Mouse (Mus musculus) forebrain, embryonic 10.5 days (tissue): Measurements from ENCODE around the gene Gm867. TPM values are rescaled to one million over a fixed set of nuclear protein-coding genes. Genes with fewer than 3 reads are reported as not detected.
A peak's percentile ranks its signal among the peaks of the same experiment; 100 is the strongest.

Source experiments
- DNase-seq: peaks from one replicate; pipeline ENCODE4 v3.0.0-alpha.2; 2017; ENCODE audit warnings: low spot score; ENCODE audit errors: extremely low spot score
- H3K27ac ChIP-seq: fragments of 300-500 bp; sonication (generic); 2 replicates; pipeline ENCODE4 v1.5.1; 2016; ENCODE audit warnings: mild to moderate bottlenecking
- H3K27me3 ChIP-seq: fragments of 300-500 bp; sonication (generic); 2 replicates; pipeline ENCODE4 v1.6.1; 2016; ENCODE audit warnings: mild to moderate bottlenecking; ENCODE audit not compliant: poor library complexity, severe bottlenecking
- H3K36me3 ChIP-seq: fragments of 300-500 bp; sonication (generic); replicated peaks from 2 replicates; pipeline ENCODE4 v1.6.1; 2016; ENCODE audit warnings: mild to moderate bottlenecking, moderate library complexity
- H3K4me1 ChIP-seq: fragments of 300-500 bp; sonication (generic); 2 replicates; pipeline ENCODE4 v1.6.1; 2016
- H3K4me3 ChIP-seq: fragments of 300-500 bp; sonication (generic); 2 replicates; pipeline ENCODE4 v1.5.1; 2016; ENCODE audit warnings: mild to moderate bottlenecking, moderate library complexity
- H3K9me3 ChIP-seq: fragments of 300-500 bp; sonication (generic); 2 replicates; pipeline ENCODE4 v1.6.1; 2016; ENCODE audit warnings: mild to moderate bottlenecking, moderate library complexity
- WGBS: fragments of 180-500 bp; shearing (Covaris S2); methylation state at CpG from one replicate; pipeline ENCODE4 v1.1.7; 2016; 5-methylcytosine and 5-hydroxymethylcytosine counted together
- polyA plus RNA-seq: library from polyadenylated mRNA; unstranded; fragments of >200 nt; fragmentation: Nextera tagmentation; extraction: Ambion mirVana; gene quantifications from 2 replicates; pipeline ENCODE4 v1.2.1, GENCODE M21; 2016

Gm867 gene
- polyA plus RNA-seq, 1 experiment from 2014 or later: 0.26 TPM

DNA sequence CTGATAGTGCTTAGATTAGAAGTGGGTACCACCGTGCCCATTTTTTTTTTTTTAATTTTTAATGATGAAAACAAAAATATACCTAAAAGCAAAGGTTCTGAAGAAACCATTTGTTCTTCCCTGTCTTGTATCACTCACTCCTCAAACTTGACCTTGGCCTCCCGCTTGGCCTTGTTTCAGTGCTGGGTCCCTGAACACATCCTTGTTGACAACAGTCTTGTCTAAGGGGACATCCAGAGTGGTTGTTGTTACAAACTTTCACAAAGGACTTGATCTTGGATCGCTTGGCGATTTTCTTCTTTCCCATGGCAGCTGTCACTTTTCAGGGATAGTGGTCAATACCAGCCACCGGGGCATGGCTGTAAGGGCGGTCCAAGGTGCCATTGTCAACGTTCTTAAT is 4.7 kb upstream of the Gm867 start:
- H3K9me3 ChIP-seq: no peaks in the 10 kb centered on the region
- peaks cover 26% of the 10 kb centered on the region for H3K4me1 ChIP-seq
- H3K27me3 ChIP-seq: peaks cover 44% of the 10 kb centered on the region
- 95% methylated on average over 7 of the region's 7 CpGs for WGBS
- H3K4me3 ChIP-seq: no peak overlapping the region
- no peak overlapping the region for H3K27ac ChIP-seq
- no peaks in the 10 kb centered on the region for H3K36me3 ChIP-seq
- DNase-seq: no peak

DNA sequence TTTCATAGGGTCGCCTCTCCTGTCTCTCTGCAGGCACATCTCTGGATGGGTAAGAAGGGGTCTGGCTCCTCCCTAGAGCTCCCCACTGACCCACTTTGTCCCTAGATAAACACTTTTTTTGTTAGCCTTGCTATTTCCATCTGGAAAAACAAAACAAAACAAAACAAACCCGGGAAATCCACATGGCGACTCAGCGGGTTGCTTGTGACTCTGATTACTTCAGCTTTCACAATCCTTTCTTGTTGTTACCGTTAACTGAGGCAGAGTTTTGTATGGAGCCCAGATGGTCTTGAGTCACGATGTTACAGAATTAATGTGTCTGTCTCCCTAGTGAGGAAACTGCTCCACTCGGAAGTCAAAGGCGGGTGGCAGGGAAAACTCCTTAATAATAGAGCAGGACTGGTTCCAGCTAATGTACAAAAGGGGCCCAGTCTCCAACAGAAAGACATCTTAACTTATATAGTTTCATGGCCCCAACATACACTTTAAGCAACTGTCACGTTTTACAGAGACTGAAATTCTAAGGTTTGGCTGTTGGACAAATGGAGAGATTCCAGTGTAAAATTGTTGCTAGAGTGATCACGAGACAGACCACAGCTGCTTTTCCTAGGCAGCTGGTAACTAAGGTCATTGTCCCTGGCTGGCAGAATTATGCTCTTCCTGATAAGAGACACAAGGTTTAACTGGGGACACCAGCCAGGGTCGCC is 3.7 kb upstream of the Gm867 start:
- Histone ChIP-seq H3K9me3 (no peaks in the 10 kb centered on the region), H3K36me3 (no peaks in the 10 kb centered on the region), H3K4me1 (peaks cover 30% of the 10 kb centered on the region), H3K27ac (no peak overlapping the region), H3K4me3 (no peak overlapping the region), H3K27me3 (peaks cover 44% of the 10 kb centered on the region)
- WGBS: 37% methylated on average over 11 of the region's 11 CpGs
- DNase-seq: no peak

DNA sequence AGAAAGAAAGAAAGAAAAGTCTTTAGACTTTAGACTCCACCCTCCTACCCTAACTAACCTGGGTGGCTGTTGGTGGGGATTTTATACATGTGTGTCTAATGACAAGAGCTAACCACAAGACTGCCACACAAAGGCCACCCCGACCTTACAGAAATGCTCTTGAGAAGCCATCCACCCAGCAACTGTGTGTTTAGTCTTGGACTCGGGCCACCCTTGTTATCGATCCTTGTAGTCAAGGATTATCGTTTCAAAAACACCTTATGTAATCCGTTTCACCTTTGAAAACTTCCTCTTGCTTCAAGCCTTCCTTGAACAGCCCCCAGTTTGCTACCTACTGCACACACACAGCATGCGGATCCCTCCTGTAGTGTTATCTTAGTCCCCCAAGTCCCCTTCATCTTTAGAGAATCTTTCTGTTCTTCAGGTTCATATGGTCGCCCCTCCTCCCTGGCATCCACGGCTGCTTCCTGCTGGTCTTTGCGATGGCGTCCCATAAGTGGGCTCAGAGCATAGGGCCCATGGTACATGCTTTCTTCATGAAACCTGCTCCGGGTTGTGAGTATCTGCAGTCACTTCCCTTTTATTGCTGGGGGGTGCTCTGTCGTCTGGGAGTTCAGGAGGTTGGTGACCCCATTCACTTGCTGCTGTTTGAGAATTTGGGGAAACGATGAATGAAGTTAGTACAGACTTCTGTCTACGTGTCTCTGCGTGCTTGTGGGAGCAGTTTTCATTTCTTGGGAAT is 2.4 kb upstream of the Gm867 start, which contains the start of gene Vpreb3:
Vpreb3 (plus strand) TSS at position 322 of the 742 bp plus-strand sequence.
- no peak for DNase-seq
- Histone ChIP-seq H3K27ac (no peak within 1 kb of the TSS), H3K9me3 (no peaks in the 10 kb centered on the region), H3K4me1 (peaks cover 30% of the 10 kb centered on the region), H3K36me3 (no peaks in the 10 kb centered on the region), H3K4me3 (no peak within 1 kb of the TSS), H3K27me3 (peaks cover 41% of the 10 kb centered on the region)
- WGBS: 85% methylated on average over 15 of the region's 15 CpGs

DNA sequence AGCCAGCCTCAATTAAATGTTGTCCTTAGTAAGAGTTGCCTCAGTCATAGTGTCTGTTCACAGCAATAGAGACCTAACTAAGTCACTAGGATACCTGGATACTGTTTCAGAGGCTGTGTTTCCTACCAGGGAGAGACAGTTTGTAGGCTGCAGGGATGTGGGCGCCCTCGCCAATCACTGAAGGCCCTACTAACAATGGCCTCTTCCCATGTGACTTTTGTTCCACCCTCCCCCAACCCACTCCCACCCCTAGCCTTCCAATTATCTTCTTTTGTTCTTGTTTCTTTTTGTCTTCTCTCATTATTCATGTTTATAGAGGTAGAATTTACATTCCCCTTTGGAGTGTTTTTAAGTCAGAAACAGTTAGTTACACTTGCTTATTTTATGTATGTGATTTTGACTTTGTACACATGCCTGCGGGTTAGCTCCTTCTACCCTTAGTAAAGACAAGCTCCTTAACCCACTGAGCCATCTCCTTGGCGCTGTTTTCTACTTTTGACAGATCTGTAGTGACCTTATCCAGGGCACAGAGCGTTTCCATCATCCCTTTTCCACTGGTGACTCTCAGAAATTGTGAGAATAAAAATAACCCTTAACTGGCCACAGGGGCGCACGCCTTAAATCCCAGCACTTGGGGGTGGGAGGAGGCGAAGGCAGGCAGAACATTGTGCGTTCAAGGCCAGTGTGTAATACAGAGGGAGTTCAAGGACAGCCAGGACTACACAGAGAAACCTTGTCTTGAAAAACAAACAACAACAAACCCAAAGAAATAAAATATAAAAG is 761 bp upstream of the Gm867 start:
- no peaks in the 10 kb centered on the region for H3K9me3 ChIP-seq
- H3K36me3 ChIP-seq: no peaks in the 10 kb centered on the region
- peaks cover 37% of the 10 kb centered on the region for H3K4me1 ChIP-seq
- H3K27ac ChIP-seq: no peak overlapping the region
- WGBS: 63% methylated on average over 9 of the region's 9 CpGs
- no peak for DNase-seq
- peaks cover 53% of the 10 kb centered on the region for H3K27me3 ChIP-seq
- H3K4me3 ChIP-seq: no peak overlapping the region

DNA sequence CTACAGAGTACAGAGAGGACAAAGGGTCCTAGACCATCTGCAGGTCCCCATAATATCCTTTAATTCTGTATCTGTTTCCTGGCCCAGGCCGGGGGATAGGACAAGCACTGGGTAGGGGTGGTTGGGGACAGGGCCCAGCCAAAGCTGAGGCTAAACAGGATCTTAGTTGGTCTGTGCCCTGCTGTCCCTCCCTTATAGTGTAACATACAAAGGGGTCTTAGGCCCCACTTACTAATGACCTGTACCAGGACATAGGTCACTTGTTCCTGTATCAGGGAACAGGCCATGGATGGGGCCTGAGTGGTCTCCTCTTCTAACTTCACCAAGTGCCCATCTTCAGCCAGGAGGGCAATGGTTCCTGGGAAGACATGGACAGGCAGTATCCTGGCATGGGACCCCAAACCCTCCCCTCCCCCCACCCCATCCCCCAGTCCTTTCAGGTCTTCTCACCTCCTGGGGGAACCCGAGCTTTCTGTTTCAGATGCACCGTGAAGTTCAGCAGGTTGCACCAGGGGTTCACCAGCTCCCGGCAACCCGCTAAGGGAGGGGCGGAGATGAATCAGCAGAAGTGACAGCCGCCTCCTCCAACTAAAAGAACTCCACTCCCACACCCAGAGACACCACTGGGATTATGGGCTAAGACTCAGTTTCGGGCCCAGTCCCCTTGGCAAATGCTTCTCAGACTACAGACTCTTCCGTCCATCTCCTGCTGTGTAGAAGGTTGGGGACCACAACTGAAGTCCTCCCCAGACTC is 814 bp downstream of the Gm867 start:
- WGBS: 50% methylated on average over 9 of the region's 9 CpGs
- Histone ChIP-seq H3K27ac (0 out of 2 replicates have a peak overlapping the region, but pooled peaks have one; percentile 1), H3K4me1 (peaks cover 49% of the 10 kb centered on the region), H3K4me3 (no peak overlapping the region), H3K27me3 (peaks cover 69% of the 10 kb centered on the region), H3K9me3 (no peaks in the 10 kb centered on the region), H3K36me3 (no peaks in the 10 kb centered on the region)
- DNase-seq: no peak

DNA sequence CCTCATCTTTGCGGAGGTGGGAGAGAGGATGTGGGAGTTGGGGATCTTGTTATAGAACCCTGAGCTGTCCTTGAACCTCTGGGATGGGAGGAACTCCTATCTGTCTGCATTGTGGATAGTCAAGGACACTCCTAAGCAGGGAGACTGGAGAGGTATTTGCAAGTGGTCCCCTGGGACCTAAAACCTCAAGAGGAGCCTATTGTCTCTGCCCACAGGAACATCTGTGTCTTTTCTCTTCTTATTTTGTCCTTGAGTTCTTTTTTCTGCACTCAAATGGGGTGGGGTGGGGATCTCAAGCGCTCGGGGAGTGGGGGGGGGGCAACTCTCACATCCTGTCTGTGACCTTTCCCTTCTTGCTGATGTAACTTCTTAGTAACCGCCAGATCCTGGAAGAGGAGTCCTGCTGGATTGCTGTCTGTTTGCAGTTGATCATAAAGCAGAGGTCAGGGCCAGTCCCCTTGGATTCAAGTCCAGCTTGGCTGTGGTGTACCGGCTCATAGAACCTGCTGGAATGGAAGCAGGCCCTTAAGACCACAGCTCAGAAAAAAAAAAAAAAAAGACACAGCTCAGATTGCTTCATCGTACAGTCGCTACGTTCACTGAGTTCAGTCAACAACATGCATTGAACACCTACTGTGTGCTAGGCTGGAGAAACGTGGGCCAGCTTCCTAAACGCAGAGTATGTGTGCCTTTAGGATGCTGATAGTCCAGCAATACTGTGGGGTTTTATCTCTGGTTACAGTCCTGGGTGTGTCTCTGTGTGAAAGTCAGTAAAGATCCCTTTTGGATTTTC is 2.4 kb downstream of the Gm867 start:
- H3K36me3 ChIP-seq: no peaks in the 10 kb centered on the region
- peaks cover 42% of the 10 kb centered on the region for H3K4me1 ChIP-seq
- 63% methylated on average over 10 of the region's 10 CpGs for WGBS
- no peaks in the 10 kb centered on the region for H3K9me3 ChIP-seq
- no peak overlapping the region for H3K27ac ChIP-seq
- peaks cover 83% of the 10 kb centered on the region for H3K27me3 ChIP-seq
- no peak for DNase-seq
- no peak overlapping the region for H3K4me3 ChIP-seq

DNA sequence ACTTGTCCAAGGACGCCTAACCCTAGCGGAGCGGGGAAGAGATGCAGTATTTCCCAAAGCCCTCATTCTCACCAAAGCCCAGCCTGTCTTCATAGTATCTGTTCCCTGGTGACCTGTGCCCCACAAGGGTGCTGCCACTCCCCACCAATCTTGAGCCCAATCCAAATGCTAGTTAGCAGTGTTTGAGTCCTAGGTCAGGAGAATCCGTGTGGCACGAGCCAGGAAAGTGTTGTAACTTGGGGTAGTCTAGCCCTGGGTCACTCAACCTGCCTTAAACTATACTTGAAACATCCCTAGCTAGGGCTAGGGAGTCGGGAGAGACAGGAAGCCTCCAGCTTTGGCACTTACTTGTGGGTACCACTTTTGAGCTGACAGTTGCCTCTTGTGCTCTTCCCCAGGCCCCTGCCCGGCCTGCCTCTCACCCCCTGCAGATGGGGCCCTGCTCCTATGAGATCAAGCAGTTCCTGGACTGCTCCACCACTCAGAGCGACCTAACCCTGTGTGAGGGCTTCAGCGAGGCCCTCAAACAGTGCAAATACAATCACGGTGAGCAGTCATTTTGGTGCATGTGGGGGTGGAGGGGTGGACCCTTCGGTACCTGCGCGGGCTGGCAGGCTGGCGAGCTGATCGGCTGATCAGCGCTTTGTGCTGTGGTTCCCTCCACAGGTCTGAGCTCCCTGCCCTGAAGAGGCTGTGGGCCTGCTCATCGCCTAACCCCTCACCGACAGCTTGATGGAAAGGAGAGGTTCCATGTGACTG is 3.4 kb downstream of the Gm867 start:
- H3K9me3 ChIP-seq: no peaks in the 10 kb centered on the region
- no peak for DNase-seq
- H3K27ac ChIP-seq: no peak overlapping the region
- WGBS: 31% methylated on average over 18 of the region's 18 CpGs
- H3K36me3 ChIP-seq: no peaks in the 10 kb centered on the region
- peaks cover 52% of the 10 kb centered on the region for H3K4me1 ChIP-seq
- peaks cover 84% of the 10 kb centered on the region for H3K27me3 ChIP-seq
- H3K4me3 ChIP-seq: no peak overlapping the region

DNA sequence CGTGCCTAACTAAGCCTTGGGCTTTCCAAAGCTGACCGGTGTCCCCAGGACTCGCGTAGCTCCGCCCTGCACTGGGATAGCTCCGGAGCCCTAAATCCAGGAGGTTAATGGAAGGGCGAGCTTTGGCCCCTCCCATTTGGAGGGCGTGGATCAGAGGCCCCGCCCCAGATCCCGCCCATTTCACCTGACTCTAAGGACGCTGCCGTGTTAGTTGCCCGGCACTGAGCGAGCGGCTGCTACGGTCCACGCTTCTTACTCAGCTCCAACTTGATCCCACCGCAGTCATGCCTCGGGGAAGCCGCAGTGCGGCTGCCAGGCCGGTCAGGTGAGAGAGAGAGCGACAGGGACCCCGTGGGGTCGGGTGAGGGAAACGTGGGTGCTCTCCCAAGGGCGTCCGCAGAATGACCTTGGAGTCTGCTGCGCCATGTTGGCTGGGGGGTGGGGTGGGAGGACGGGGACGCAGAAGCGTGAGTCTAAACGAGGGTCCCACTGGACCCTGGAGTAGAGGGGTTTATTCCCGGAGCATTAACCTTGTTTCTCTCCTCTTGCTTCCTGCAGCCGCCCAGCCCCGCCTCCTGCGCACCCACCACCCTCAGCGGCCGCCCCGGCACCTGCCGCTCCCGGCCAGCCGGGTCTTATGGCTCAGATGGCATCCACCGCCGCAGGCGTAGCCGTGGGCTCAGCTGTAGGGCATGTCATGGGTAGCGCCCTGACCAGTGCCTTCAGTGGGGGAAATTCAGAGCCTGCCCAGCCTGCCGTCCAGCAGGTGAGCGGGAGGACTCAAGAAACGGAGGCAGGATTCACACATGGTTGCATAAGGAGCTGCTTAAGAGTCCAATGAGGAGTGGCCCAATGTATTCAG is 4.6 kb downstream of the Gm867 start, which contains the start of gene Mmp11:
Mmp11 (minus strand) TSS at position 817 of the 862 bp plus-strand sequence.
- H3K27ac ChIP-seq: peak within 1 kb of the TSS; percentile 66
- 2% methylated on average over 51 of the region's 51 CpGs for WGBS
- DNase-seq: peak; percentile 78
- no peaks in the 10 kb centered on the region for H3K36me3 ChIP-seq
- peaks cover 57% of the 10 kb centered on the region for H3K4me1 ChIP-seq
- peaks cover 92% of the 10 kb centered on the region for H3K27me3 ChIP-seq
- H3K4me3 ChIP-seq: peak within 1 kb of the TSS; percentile 70
- no peaks in the 10 kb centered on the region for H3K9me3 ChIP-seq

DNA sequence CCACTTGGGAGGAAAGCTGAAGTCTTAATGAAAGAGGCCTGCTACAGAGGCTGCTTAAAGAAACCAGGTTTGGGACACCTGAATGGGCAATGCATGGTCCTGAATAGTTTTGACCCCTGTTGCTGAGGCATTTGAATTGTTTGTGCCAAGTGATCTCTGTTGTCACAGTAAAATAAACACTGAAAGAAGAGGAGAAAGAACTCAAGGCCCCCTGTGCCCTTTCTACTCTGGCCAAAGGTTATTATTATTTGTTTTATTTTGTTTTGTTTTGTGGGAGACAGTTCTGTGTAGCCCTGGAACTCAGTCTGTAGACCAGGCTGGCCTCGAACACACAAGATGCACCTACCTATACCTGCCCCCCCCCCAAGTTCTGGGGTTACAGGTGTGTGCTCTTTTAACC is 5.5 kb downstream of the Gm867 start:
- WGBS: 76% methylated on average over 1 of the region's 1 CpGs
- Histone ChIP-seq H3K36me3 (no peaks in the 10 kb centered on the region), H3K27ac (no peak overlapping the region), H3K27me3 (peaks cover 97% of the 10 kb centered on the region), H3K4me3 (peak overlapping the region; percentile 70), H3K9me3 (no peaks in the 10 kb centered on the region), H3K4me1 (peaks cover 57% of the 10 kb centered on the region)
- no peak for DNase-seq

DNA sequence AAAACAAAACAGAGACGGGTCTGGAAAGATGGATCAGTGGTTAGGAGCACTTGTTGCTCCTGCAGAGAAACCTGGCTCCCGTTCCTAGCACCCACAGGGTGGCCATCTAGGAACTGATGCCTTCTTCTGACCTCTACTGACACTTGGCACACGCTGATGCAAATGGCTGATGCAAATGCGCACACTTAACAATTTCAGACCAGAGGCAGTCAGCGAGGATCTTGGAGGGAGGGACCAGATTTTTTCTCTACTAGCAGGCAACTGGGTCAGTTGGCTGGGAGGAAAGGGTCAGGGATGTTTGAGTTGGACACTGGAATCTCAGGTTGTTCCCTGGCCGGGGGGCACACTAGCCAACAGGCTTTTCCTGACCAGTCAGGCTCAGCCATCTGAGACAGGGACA is 7.6 kb downstream of the Gm867 start, which contains the start of gene Chchd10:
Chchd10 (plus strand) TSS at position 240 of the 400 bp plus-strand sequence.
- H3K27me3 ChIP-seq: peaks cover 94% of the 10 kb centered on the region
- peak within 1 kb of the TSS; percentile 74 for H3K4me3 ChIP-seq
- H3K4me1 ChIP-seq: peaks cover 52% of the 10 kb centered on the region
- H3K27ac ChIP-seq: peak within 1 kb of the TSS; percentile 90
- no peaks in the 10 kb centered on the region for H3K9me3 ChIP-seq
- 21% methylated on average over 6 of the region's 6 CpGs for WGBS
- DNase-seq: no peak
- H3K36me3 ChIP-seq: peaks cover 2% of the 10 kb centered on the region; the same call in 1 of the 2 replicates
